Mouse (Mus musculus) liver, adult 2 months (tissue): ENCODE results near the gene Myl6b. TPM values are rescaled to one million over a fixed set of nuclear protein-coding genes. Genes with fewer than 3 reads are reported as not detected.

ENCODE experiments used
- DNase-seq: peaks from one replicate; pipeline ENCODE4 v3.0.0-alpha.2; 2011; ENCODE audit warnings: low read depth, low spot score; ENCODE audit errors: extremely low read depth
- H3K27ac ChIP-seq: fragments of 200-500 bp; replicated peaks from 2 replicates; pipeline ENCODE4 v1.5.1; 2012; ENCODE audit warnings: low read depth, mild to moderate bottlenecking, control low read depth, inconsistent platforms, low read length; ENCODE audit not compliant: insufficient read depth
- H3K27me3 ChIP-seq: fragments of 200-500 bp; 2 replicates; pipeline ENCODE4 v1.6.1; 2012; ENCODE audit warnings: mild to moderate bottlenecking, moderate library complexity, low read length, inconsistent platforms; ENCODE audit not compliant: control insufficient read depth, insufficient read depth
- H3K36me3 ChIP-seq: fragments of 200-500 bp; 2 replicates; pipeline ENCODE4 v1.6.1; 2012; ENCODE audit warnings: low read length, inconsistent platforms; ENCODE audit not compliant: control insufficient read depth, insufficient read depth
- H3K4me1 ChIP-seq: fragments of 200-500 bp; 2 replicates; pipeline ENCODE4 v1.6.1; 2011; ENCODE audit warnings: low read length; ENCODE audit not compliant: control insufficient read depth, insufficient read depth
- H3K4me3 ChIP-seq: fragments of 200-500 bp; 2 replicates; pipeline ENCODE4 v1.5.1; 2011; ENCODE audit warnings: low read depth, mild to moderate bottlenecking, control low read depth, low read length, moderate library complexity; ENCODE audit not compliant: insufficient read depth
- H3K79me2 ChIP-seq: fragments of 200-500 bp; 2 replicates; pipeline ENCODE4 v1.6.1; 2012; ENCODE audit warnings: inconsistent platforms, mild to moderate bottlenecking, low read length, moderate library complexity; ENCODE audit not compliant: control insufficient read depth, insufficient read depth
- H3K9ac ChIP-seq: fragments of 200-500 bp; 2 replicates; pipeline ENCODE4 v1.6.1; 2012; ENCODE audit warnings: low read depth, mild to moderate bottlenecking, control low read depth, inconsistent platforms, low read length
- CTCF ChIP-seq: fragments of 200-500 bp; IDR thresholded peaks from 2 replicates; pipeline ENCODE4 v1.5.1; 2011; ENCODE audit warnings: low read depth, low read length, control low read depth
- POLR2A ChIP-seq: fragments of 200-500 bp; IDR thresholded peaks from 2 replicates; pipeline ENCODE4 v1.6.1; 2011; ENCODE audit warnings: low read length, control low read depth; ENCODE audit not compliant: insufficient read depth; ENCODE audit errors: extremely low read depth
- WGBS: fragments of 180-500 bp; shearing (Covaris S2); methylation state at CpG from one replicate; pipeline ENCODE4 v1.1.7; 2018; 5-methylcytosine and 5-hydroxymethylcytosine counted together
- polyA plus RNA-seq: library from polyadenylated mRNA; depleted of rRNA; stranded (reverse); fragments of >200 nt; gene quantifications from 2 replicates; pipeline ENCODE4 v1.2.3, GENCODE M21; 2012
- total RNA-seq: library from RNA; depleted of rRNA; stranded (reverse); fragments of >200 nt; gene quantifications from 2 replicates; pipeline ENCODE4 v1.2.3, GENCODE M21; 2014

Gene Myl6b
- total and polyA plus RNA-seq, 2 experiments, result 0.28 to 1.1 TPM

- DNase-seq, result no peak
- WGBS, result 81% methylated on average over 11 of the region's 11 CpGs
- Histone ChIP-seq H3K79me2 (no peaks in the 10 kb centered on the region), H3K4me1 (no peaks in the 10 kb centered on the region; the same call in 1 of the 2 replicates), H3K36me3 (no peaks in the 10 kb centered on the region), H3K27ac (no peak overlapping the region), H3K4me3 (peak overlapping the region; percentile 62), H3K9ac (peak overlapping the region; percentile 73; the same call in 1 of the 2 replicates), H3K27me3 (no peaks in the 10 kb centered on the region)
- TF ChIP-seq POLR2A, result no peak
- no peak for TF ChIP-seq CTCF
These were observed 25.7 kb upstream of the Myl6b start for GRCm38 (mm10) chr10:128524111-128524731.

GRCm38 (mm10) chr10:128522351-128522750, 23.9 kb upstream of the Myl6b start:
- TF ChIP-seq POLR2A (no peak), CTCF (no peak)
- WGBS, result 90% methylated on average over 6 of the region's 6 CpGs
- H3K27ac ChIP-seq, result no peak overlapping the region

GRCm38 (mm10) chr10:128520591-128520990, 22.1 kb upstream of the Myl6b start:
- Histone ChIP-seq H3K36me3 (no peaks in the 10 kb centered on the region; the same call in 1 of the 2 replicates), H3K27me3 (no peaks in the 10 kb centered on the region), H3K9ac (no peak overlapping the region), H3K4me1 (no peaks in the 10 kb centered on the region; the same call in 1 of the 2 replicates), H3K4me3 (no peak overlapping the region), H3K79me2 (no peaks in the 10 kb centered on the region; the same call in 1 of the 2 replicates), H3K27ac (no peak overlapping the region)
- TF ChIP-seq POLR2A, result no peak
- no peak for TF ChIP-seq CTCF
- WGBS, result 91% methylated on average over 16 of the region's 16 CpGs
- DNase-seq, result no peak

More at GRCm38 (mm10) chr10:128522351-128522750, 23.9 kb upstream of the Myl6b start:
- H3K4me1 ChIP-seq, result no peaks in the 10 kb centered on the region; the same call in 1 of the 2 replicates
- no peaks in the 10 kb centered on the region for H3K79me2 ChIP-seq
- H3K4me3 ChIP-seq, result no peak overlapping the region
- no peak for DNase-seq
- H3K27me3 ChIP-seq, result no peaks in the 10 kb centered on the region
- no peak overlapping the region for H3K9ac ChIP-seq
- no peaks in the 10 kb centered on the region; the same call in 1 of the 2 replicates for H3K36me3 ChIP-seq

- no peaks in the 10 kb centered on the region; the same call in 1 of the 2 replicates for H3K79me2 ChIP-seq
- TF ChIP-seq POLR2A, result no peak
- TF ChIP-seq CTCF, result peak; percentile 84
- H3K27ac ChIP-seq, result no peak overlapping the region
- H3K9ac ChIP-seq, result no peak overlapping the region
- WGBS, result 91% methylated on average over 7 of the region's 7 CpGs
- H3K4me1 ChIP-seq, result no peaks in the 10 kb centered on the region
- no peaks in the 10 kb centered on the region for H3K27me3 ChIP-seq
- no peak overlapping the region for H3K4me3 ChIP-seq
- DNase-seq, result no peak
- peaks cover 2% of the 10 kb centered on the region; the same call in 1 of the 2 replicates for H3K36me3 ChIP-seq
These were observed 20.3 kb upstream of the Myl6b start for GRCm38 (mm10) chr10:128518833-128519232.

GRCm38 (mm10) chr10:128516677-128517076, 18.2 kb upstream of the Myl6b start:
- DNase-seq, result no peak
- no peaks in the 10 kb centered on the region; the same call in 1 of the 2 replicates for H3K79me2 ChIP-seq
- H3K9ac ChIP-seq, result no peak overlapping the region
- 72% methylated on average over 6 of the region's 6 CpGs for WGBS
- TF ChIP-seq CTCF (no peak), POLR2A (no peak)
- peaks cover 4% of the 10 kb centered on the region; the same call in 1 of the 2 replicates for H3K36me3 ChIP-seq
- no peak overlapping the region for H3K27ac ChIP-seq
- H3K4me3 ChIP-seq, result no peak overlapping the region
- H3K4me1 ChIP-seq, result no peaks in the 10 kb centered on the region
- H3K27me3 ChIP-seq, result no peaks in the 10 kb centered on the region

- Histone ChIP-seq H3K4me1 (no peaks in the 10 kb centered on the region), H3K79me2 (no peaks in the 10 kb centered on the region; the same call in 1 of the 2 replicates), H3K27ac (no peak overlapping the region), H3K36me3 (peaks cover 4% of the 10 kb centered on the region; the same call in 1 of the 2 replicates), H3K9ac (no peak overlapping the region), H3K4me3 (no peak overlapping the region), H3K27me3 (no peaks in the 10 kb centered on the region)
- no peak for DNase-seq
- TF ChIP-seq POLR2A (no peak), CTCF (no peak)
- 89% methylated on average over 20 of the region's 20 CpGs for WGBS
These were observed 17.5 kb upstream of the Myl6b start for GRCm38 (mm10) chr10:128516029-128516428.
